Mouse (Mus musculus) ES-CJ7 (cell line): ENCODE measurements around the gene Bcar1.

Experiments
- DNase-seq: peaks from one replicate; pipeline ENCODE4 v3.0.0; 2011; ENCODE audit warnings: low read depth, low spot score

The Bcar1 gene

DNA sequence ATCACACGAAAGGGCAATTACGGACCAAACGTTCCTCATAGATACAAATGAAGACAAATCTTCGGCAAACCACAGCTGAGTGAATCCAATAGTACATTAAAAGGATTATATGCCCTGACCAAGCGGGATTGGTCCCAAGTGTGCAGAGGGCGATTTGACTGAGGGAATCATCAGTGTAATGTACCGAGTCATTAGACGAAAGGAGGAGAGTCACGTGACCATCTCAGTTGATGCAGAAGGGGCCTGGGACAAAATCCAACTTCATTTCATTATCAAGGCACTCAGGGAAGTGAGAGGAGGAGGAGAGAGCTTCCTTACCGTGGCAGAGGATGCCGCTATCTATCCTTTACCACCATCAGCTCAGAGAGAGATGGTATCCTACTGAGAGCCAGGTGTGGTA is 62.5 kb downstream of the Bcar1 start:
- no peak for DNase-seq

DNA sequence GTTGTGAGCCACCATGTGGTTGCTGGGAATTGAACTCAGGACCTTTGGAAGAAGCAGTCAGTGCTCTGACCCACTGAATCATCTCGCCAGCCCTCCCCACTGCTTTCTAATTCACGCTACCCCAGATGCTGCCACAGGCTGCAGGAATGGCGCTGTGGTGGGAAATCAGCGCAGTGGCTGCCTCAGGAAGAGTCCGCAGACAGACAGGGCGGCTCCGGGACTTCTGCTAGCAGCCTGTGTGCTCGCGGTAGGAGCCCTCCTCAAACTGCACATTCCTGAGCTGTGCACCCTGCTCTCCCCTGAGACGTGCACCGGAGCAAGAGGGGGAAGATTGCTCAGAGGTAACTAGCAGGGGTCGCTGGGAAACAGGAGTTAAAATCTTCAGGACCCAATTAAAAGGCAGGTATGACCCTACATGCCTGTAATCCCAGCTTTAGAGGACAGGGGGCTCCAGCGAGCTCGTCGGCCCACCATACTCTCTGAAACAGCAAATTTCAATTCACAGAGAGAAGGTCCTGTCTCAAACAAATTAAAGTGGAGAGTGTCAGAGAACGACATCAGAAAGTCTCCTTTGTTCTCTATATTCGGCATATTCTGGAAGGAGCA is 63.1 kb downstream of the Bcar1 start:
- peak; percentile 95 for DNase-seq

DNA sequence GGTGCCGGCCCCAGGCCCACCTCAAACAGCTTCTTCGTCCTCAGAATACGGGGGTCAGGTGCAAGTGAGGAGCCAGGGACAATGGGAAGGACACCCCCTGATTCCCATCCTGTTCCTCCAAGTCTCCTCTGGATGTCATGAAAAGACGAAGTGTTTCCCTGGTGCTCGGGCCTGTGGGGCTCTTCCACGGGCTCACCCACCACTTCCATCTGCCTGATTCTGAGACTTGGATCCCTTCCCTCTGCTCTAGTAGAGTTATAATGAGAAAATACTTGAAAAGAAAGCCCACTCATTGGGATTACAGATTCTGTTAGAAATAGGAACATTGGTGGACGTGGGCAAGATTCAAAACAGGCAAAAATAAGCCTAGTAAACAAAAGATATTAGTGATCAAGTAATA is 64.8 kb downstream of the Bcar1 start:
- DNase-seq: no peak

DNA sequence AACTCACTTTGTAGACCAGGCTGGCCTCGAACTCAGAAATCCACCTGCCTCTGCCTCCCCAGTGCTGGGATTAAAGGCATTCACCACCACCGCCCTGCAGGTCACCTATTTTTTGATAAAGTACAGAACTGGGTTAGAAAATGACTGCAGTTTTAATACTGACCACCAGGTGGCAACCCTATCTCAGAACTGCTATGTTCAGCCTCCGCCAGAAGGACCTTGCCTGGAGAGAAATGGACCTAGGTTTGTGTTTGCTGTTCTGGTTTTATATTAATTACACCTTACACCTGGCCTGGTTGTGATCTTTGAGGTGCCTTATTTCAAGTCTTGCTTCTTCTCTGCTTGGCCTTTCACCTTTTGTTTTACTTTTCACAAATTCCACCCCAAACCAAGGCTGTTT is 65.5 kb downstream of the Bcar1 start:
- peak; percentile 85 for DNase-seq

DNA sequence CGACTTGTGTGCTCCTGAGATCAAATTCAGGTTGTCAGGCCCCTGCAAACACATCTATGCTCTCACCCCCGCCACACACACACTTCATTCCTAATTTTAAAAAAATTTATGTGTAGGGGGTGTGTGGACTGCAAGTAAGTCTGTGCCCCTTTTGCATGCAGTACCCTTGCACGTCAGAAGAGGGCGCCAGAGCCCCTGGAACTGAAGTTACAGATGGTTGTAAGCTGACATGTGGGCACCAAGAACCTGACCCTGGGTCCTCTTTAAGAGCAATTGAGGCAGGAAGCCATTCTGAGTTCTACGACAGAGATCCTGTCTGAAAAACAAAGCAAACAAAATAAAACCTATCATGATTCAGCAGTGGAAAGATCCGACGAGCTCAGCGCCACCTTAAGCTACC is 67.4 kb downstream of the Bcar1 start:
- DNase-seq: peak; percentile 71

DNA sequence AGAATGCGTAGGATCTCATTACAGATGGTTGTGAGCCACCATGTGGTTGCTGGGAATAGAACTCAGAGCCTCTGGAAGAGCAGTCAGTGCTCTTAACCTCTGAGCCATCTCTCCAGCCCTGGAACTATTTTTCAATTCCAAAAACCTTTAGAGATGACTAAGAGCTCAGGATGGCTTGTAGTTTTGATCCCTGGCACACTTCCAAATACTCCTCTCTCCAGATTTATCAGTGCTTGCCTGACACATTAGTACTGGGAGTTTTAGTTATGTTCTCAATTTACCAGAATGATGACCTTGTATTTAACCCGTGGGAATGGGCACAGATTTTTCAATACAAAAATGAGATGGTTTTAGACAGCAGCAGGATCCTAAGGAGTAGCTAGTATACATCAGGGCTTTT is 76.9 kb downstream of the Bcar1 start:
- no peak for DNase-seq

- peak; percentile 86 for DNase-seq
Observed at GRCm38 (mm10) chr8:111662473-111662872, 81.1 kb downstream of the Bcar1 start.
